Mouse (Mus musculus): ENCODE results near the gene Prrx1.

- no peak for TF ChIP-seq POLR2A (IDR thresholded peaks at IDR 0.05; ENCODE audit: control insufficient read depth, extremely low read depth, insufficient read depth, low read length, poor library complexity)
- no peak for TF ChIP-seq CTCF (IDR thresholded peaks at IDR 0.05; ENCODE audit: borderline replicate concordance, control insufficient read depth, extremely low read depth, insufficient read depth, low read length, poor library complexity)
These were observed 37.5 kb upstream of the Prrx1 start for GRCm38 (mm10) chr1:163350988-163351387.
